Mouse (Mus musculus) erythroblast, embryonic 14.5 days (primary cell): ENCODE measurements around the gene Tapbp.

Source experiments
- GATA1 ChIP-seq: IDR thresholded peaks from 2 replicates; pipeline ENCODE4 v1.6.1; 2012; ENCODE audit warnings: low read length, inconsistent platforms, mixed read lengths
- TAL1 ChIP-seq: IDR thresholded peaks from 3 replicates; pipeline ENCODE4 v1.6.1; 2012; ENCODE audit warnings: low read length, inconsistent platforms, mixed read lengths

- no peak for TF ChIP-seq TAL1
- TF ChIP-seq GATA1: no peak
Observed at GRCm38 (mm10) chr17:33956336-33956735, 40.6 kb downstream of the Tapbp start.
